Mouse (Mus musculus) MEL (cell line): Measurements from ENCODE around the gene Fgfr2. TPM values are rescaled to one million over a fixed set of nuclear protein-coding genes. Genes with fewer than 3 reads are reported as not detected.

Experiments used
- DNase-seq: peaks from one replicate; pipeline ENCODE4 v3.0.0; 2011; ENCODE audit warnings: low read depth, low spot score
- H3K27ac ChIP-seq: 2 replicates; pipeline ENCODE4 v1.5.1; 2012; ENCODE audit warnings: low read depth, mild to moderate bottlenecking, control low read depth, low read length, moderate library complexity; ENCODE audit not compliant: control insufficient read depth
- H3K27me3 ChIP-seq, 2 experiments: fragments of 150-350 bp in 1 of 2; sonication (generic) in 1 of 2; 2 replicates each; pipeline ENCODE4 v1.6.1; 2012; ENCODE audit warnings: low read length in 2 of 2, mild to moderate bottlenecking in 2 of 2, improper control_type of control experiment in 1 of 2, moderate library complexity in 1 of 2; ENCODE audit not compliant: insufficient read depth in 2 of 2, control insufficient read depth in 1 of 2
- H3K36me3 ChIP-seq, 2 experiments: 2 replicates each; pipeline ENCODE4 v1.6.1; 2012 to 2014; ENCODE audit warnings: low read length in 2 of 2, improper control_type of control experiment in 1 of 2, inconsistent platforms in 1 of 2, mild to moderate bottlenecking in 1 of 2; ENCODE audit not compliant: insufficient read depth in 2 of 2, control insufficient read depth in 1 of 2
- H3K4me1 ChIP-seq, 2 experiments: fragments of 150-350 bp in 1 of 2; sonication (generic) in 1 of 2; 2 replicates each; pipeline ENCODE4 v1.6.1; 2012; ENCODE audit warnings: low read length in 2 of 2, improper control_type of control experiment in 1 of 2, mild to moderate bottlenecking in 1 of 2; ENCODE audit not compliant: insufficient read depth in 2 of 2, control insufficient read depth in 1 of 2
- H3K4me3 ChIP-seq, 2 experiments: fragments of 150-350 bp in 1 of 2; sonication (generic) in 1 of 2; 2 replicates each; pipeline ENCODE4 v1.5.1; 2012; ENCODE audit warnings: low read depth in 2 of 2, low read length in 2 of 2, mild to moderate bottlenecking in 2 of 2, moderate library complexity in 2 of 2, control low read depth in 1 of 2, improper control_type of control experiment in 1 of 2; ENCODE audit not compliant: control insufficient read depth in 1 of 2, insufficient read depth in 1 of 2
- H3K79me2 ChIP-seq: 2 replicates; pipeline ENCODE4 v1.6.1; 2012; ENCODE audit warnings: mild to moderate bottlenecking, low read length, moderate library complexity; ENCODE audit not compliant: control insufficient read depth, poor library complexity, insufficient read depth
- H3K9ac ChIP-seq: 2 replicates; pipeline ENCODE4 v1.6.1; 2012; ENCODE audit warnings: low read depth, mild to moderate bottlenecking, control low read depth, low read length, moderate library complexity; ENCODE audit not compliant: control insufficient read depth, poor library complexity, severe bottlenecking
- H3K9me3 ChIP-seq: fragments of 150-350 bp; sonication (generic); replicated peaks from 2 replicates; pipeline ENCODE4 v1.6.1; 2012; ENCODE audit warnings: mild to moderate bottlenecking, low read length, improper control_type of control experiment, moderate library complexity; ENCODE audit not compliant: insufficient read depth
- E2F4 ChIP-seq: IDR thresholded peaks from 2 replicates; pipeline ENCODE4 v1.6.1; 2011; ENCODE audit warnings: low read depth, low read length, improper control_type of control experiment, borderline replicate concordance
- ELF1 ChIP-seq: IDR thresholded peaks from 2 replicates; pipeline ENCODE4 v1.6.1; 2014; ENCODE audit warnings: low read depth, mild to moderate bottlenecking, inconsistent platforms, low read length, improper control_type of control experiment, moderate library complexity
- GABPA ChIP-seq: IDR thresholded peaks from 2 replicates; pipeline ENCODE4 v1.6.1; 2012; ENCODE audit warnings: low read depth, mild to moderate bottlenecking, inconsistent platforms, low read length, improper control_type of control experiment, moderate library complexity
- HCFC1 ChIP-seq: IDR thresholded peaks from 2 replicates; pipeline ENCODE4 v1.6.1; 2012; ENCODE audit warnings: low read depth, mild to moderate bottlenecking, inconsistent platforms, low read length, improper control_type of control experiment, moderate library complexity
- MAFK ChIP-seq: IDR thresholded peaks from 2 replicates; pipeline ENCODE4 v1.6.1; 2011; ENCODE audit warnings: low read depth, mild to moderate bottlenecking, low read length, improper control_type of control experiment, borderline replicate concordance
- MAZ ChIP-seq: IDR thresholded peaks from 2 replicates; pipeline ENCODE4 v1.6.1; 2012; ENCODE audit warnings: low read depth, mild to moderate bottlenecking, inconsistent platforms, low read length, improper control_type of control experiment
- POLR2A ChIP-seq, 2 experiments: IDR thresholded peaks; 2 replicates each; pipeline ENCODE4 v1.6.1; 2011 to 2012; ENCODE audit warnings: low read length in 2 of 2, mild to moderate bottlenecking in 2 of 2, control low read depth in 1 of 2, improper control_type of control experiment in 1 of 2, low read depth in 1 of 2, moderate library complexity in 1 of 2; ENCODE audit not compliant: control insufficient read depth in 1 of 2, insufficient read depth in 1 of 2, poor library complexity in 1 of 2
- POLR2AphosphoS5 ChIP-seq: IDR thresholded peaks from 2 replicates; pipeline ENCODE4 v1.6.1; 2012; ENCODE audit warnings: low read depth, borderline replicate concordance, mild to moderate bottlenecking, inconsistent platforms, low read length, moderate library complexity, mixed read lengths
- RCOR1 ChIP-seq: IDR thresholded peaks from 2 replicates; pipeline ENCODE4 v1.6.1; 2012; ENCODE audit warnings: low read depth, mild to moderate bottlenecking, inconsistent platforms, low read length, improper control_type of control experiment
- TAL1 ChIP-seq: IDR thresholded peaks from 2 replicates; pipeline ENCODE4 v1.6.1; 2012; ENCODE audit warnings: mild to moderate bottlenecking, inconsistent platforms, low read length, moderate library complexity, mixed read lengths
- TBP ChIP-seq: IDR thresholded peaks from 2 replicates; pipeline ENCODE4 v1.8.0; 2011; ENCODE audit warnings: low read depth, low read length, improper control_type of control experiment
- TCF12 ChIP-seq: IDR thresholded peaks from 2 replicates; pipeline ENCODE4 v1.6.1; 2014; ENCODE audit warnings: low read depth, mild to moderate bottlenecking, inconsistent platforms, low read length, improper control_type of control experiment, moderate library complexity
- USF2 ChIP-seq, 2 experiments: IDR thresholded peaks; 2 replicates each; pipeline ENCODE4 v1.6.1; 2011 to 2012; ENCODE audit warnings: improper control_type of control experiment in 2 of 2, low read length in 2 of 2, borderline replicate concordance in 1 of 2, inconsistent platforms in 1 of 2, low read depth in 1 of 2, mild to moderate bottlenecking in 1 of 2; ENCODE audit not compliant: insufficient read depth in 1 of 2
- ZC3H11A ChIP-seq: IDR thresholded peaks from 2 replicates; pipeline ENCODE4 v1.6.1; 2012; ENCODE audit warnings: low read depth, mild to moderate bottlenecking, inconsistent platforms, low read length, improper control_type of control experiment
- polyA plus RNA-seq, 2 experiments: library from polyadenylated mRNA; stranded (reverse) in 1 of 2; unstranded in 1 of 2; fragments of >175 nt in 1 of 2; fragments of >200 nt in 1 of 2; gene quantifications; 2 replicates each; pipeline versions ENCODE4 v1.2.1 to v1.2.4; 2012; ENCODE audit warnings: low replicate concordance in 2 of 2, low read depth in 1 of 2; ENCODE audit not compliant: insufficient read length in 2 of 2, insufficient read depth in 1 of 2, missing spikeins in 1 of 2
- total RNA-seq: library from RNA; depleted of rRNA; stranded (reverse); fragments of 300-350 nt; gene quantifications from 2 replicates; pipeline ENCODE4 v1.2.3, GENCODE M21; 2012

Gene Fgfr2
- total and polyA plus RNA-seq, 3 experiments, result not detected

DNA sequence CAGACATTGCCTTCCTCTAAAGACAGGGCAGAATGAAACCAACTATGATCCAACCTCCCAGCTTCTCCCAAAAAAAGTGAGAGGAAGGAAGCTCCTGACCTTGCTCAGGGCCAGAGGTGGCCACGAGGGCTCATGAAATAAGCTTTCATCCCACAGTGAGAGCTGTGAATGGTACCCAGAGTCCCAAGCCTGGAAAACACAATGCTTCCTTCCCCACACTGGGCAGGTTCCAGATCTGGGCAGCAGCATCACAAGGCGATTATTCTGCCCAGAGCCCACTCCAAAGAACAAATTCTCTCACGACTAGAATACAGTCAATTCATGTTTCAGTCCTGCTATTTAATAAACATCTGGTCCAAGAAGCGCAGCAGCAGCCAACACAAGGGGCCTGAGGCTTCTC is 2879.3 kb downstream of the Fgfr2 start:
- Histone ChIP-seq H3K27ac (no peak overlapping the region), H3K9ac (no peak overlapping the region), H3K4me3 (no peak overlapping the region), H3K79me2 (no peaks in the 10 kb centered on the region), H3K27me3 (no peaks in the 10 kb centered on the region)
- no peak for DNase-seq
- TF ChIP-seq MAZ, result no peak
- no peak for TF ChIP-seq POLR2AphosphoS5
- TF ChIP-seq HCFC1, result no peak
- no peak for TF ChIP-seq TBP
- no peak for TF ChIP-seq MAFK
- TF ChIP-seq, all 39 proteins: peak for 0
- Histone ChIP-seq H3K9me3 (no peaks in the 10 kb centered on the region), H3K4me1 (no peaks in the 10 kb centered on the region), H3K36me3 (no peaks in the 10 kb centered on the region)

DNA sequence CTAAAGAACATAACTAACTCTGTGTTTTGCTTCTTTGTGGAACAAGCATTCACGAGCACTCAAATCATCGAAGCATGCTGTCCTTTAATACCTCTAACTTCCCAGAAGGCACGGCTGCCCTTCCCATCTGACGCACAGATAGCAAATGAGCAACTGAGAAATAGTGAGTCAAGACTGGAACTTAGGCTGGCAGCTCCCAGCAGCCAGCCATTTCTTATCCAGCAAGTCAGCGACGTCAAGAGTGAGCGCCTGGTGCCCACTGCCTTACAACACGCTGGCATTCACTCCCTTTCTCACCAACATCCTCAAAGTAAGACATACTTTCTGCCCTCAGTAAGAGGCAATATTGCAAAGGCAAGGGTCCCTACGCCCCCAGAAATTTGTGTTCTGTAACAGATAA is 2883.0 kb downstream of the Fgfr2 start:
- no peak overlapping the region for H3K9ac ChIP-seq
- no peaks in the 10 kb centered on the region for H3K27me3 ChIP-seq

DNA sequence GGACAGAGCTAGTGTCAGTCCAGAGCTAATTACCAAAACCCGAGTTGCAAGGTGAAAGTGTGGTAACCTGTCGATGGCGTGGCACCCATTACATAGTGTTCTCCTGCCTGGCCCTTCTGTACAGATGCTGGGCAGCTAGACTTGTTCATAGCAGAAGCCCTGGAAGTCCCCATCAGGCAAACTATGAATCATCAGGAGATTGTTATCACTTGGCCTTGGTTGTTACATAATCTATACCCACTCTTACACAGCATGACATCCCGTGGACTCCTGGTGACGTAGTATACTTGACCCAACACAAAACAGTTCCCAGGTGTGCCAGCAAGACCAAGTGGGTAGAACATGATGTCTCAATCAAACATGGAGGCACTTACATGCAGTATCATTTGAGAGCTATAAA is 2885.9 kb downstream of the Fgfr2 start:
- H3K27ac ChIP-seq, result no peak overlapping the region
- TF ChIP-seq GABPA (no peak), RCOR1 (no peak), ELF1 (no peak), ZC3H11A (no peak), TCF12 (no peak), POLR2A (IDR thresholded peaks at IDR 0.05; ENCODE audit: control insufficient read depth in 1 of 2, insufficient read depth in 1 of 2, low read depth in 1 of 2, low read length in 2 of 2, poor library complexity in 1 of 2) (no peak), TAL1 (no peak)
- DNase-seq, result no peak
- H3K4me1 ChIP-seq, result no peaks in the 10 kb centered on the region
- no peak overlapping the region for H3K4me3 ChIP-seq
- H3K79me2 ChIP-seq, result no peaks in the 10 kb centered on the region
- no peaks in the 10 kb centered on the region for H3K9me3 ChIP-seq
- H3K36me3 ChIP-seq, result no peaks in the 10 kb centered on the region
- no peaks in the 10 kb centered on the region; a peak in 1 of 4 replicates for H3K27me3 ChIP-seq
- H3K9ac ChIP-seq, result no peak overlapping the region

More for the DNA sequence above, 2883.0 kb downstream of the Fgfr2 start:
- H3K4me3 ChIP-seq, result no peak overlapping the region
- no peaks in the 10 kb centered on the region for H3K36me3 ChIP-seq
- TF ChIP-seq USF2 (IDR thresholded peaks at IDR 0.05; ENCODE audit: borderline replicate concordance in 1 of 2, insufficient read depth in 1 of 2, low read depth in 1 of 2, low read length in 2 of 2) (no peak), HCFC1 (no peak), E2F4 (no peak)
- TF ChIP-seq, all 39 proteins: peak for 0
- H3K27ac ChIP-seq, result no peak overlapping the region
- H3K4me1 ChIP-seq, result no peaks in the 10 kb centered on the region
- H3K9me3 ChIP-seq, result no peaks in the 10 kb centered on the region
- no peaks in the 10 kb centered on the region for H3K79me2 ChIP-seq
- no peak for DNase-seq
